Mouse (Mus musculus): ENCODE results near the gene Actl6a.
"Not testable (repeated sequence)": the region's sequence is repeated elsewhere in the genome, so short reads cannot be mapped to it uniquely, and the experiment has no call there.

Gene Actl6a

DNA sequence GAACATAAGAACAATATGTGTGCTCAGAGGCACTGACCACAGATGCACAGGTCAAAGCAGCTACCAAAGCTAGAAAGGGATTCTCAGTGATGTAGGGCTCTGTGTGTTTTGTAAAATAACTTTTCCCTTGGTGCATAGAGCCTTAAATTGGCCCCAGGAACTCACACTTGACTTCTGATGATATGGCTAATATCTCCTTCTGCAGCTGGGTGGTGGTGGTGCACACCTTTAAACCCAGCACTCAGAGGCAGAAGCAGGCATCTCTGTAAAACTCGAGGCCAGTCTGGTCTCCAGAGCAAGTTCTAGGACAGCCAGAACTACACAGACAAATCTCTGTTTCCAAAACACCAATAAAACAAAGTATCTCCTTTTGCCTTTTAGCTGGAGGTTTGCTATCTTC lies 15.2 kb upstream of the Actl6a start:
- in situ Hi-C loops (cut with MboI; ENCODE audit: low pct_unique_long_range_greater_than_20kb in 1 of 2, low sequenced_read_pairs in 2 of 2, unreplicated experiment in 1 of 2) = loop anchor here in 1 of 2 experiments (10.0 kb wide), 1 partner anchor 86 kb away; no protein-coding TSS in a partner anchor

DNA sequence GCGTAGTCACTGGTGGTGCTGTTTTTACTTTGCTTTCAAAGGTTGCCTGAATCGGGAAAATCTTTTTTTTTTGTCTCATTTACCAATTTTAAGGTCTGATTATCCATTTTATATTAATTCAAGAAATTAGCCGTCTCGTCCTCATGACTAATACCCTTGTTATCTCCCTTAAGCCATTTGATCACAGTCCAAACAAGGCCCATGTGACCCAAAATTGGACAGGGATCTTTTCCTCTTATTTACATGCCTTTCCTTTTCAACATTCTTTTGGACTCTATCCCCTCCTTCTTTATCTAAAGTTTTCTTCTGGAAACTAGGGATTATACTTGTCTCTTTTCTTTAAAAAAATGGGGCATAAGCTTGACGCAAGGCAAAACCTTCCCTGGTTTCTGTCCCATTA lies 14.3 kb upstream of the Actl6a start:
- in situ Hi-C loops (cut with MboI; ENCODE audit: low pct_unique_long_range_greater_than_20kb in 1 of 2, low sequenced_read_pairs in 2 of 2, unreplicated experiment in 1 of 2) = loop anchor here in 1 of 2 experiments (10.0 kb wide), 1 partner anchor 87 kb away; no protein-coding TSS in a partner anchor

DNA sequence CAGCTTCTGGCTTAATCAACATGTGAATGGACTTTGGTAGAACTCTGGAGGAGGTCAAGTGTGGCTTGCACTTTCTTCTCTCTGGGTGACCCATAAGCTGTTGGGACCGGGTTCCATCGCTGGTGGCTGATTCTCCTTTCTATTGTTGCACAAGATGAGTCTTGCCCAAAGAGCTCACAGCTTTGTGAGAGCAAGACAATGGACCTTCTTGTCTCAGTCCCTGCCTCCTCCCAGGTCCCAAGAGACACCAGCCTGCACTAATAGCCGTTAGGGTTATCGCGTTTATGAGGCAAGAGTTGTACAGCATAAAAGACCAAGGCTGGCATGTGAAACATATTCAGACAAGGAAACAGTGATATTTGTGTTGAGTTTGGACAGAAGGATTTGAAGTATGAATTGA lies 11.9 kb upstream of the Actl6a start:
- in situ Hi-C loops (cut with MboI; ENCODE audit: low pct_unique_long_range_greater_than_20kb in 1 of 2, low sequenced_read_pairs in 2 of 2, unreplicated experiment in 1 of 2) = loop anchor here in 1 of 2 experiments (10.0 kb wide), 1 partner anchor 89 kb away; no protein-coding TSS in a partner anchor

DNA sequence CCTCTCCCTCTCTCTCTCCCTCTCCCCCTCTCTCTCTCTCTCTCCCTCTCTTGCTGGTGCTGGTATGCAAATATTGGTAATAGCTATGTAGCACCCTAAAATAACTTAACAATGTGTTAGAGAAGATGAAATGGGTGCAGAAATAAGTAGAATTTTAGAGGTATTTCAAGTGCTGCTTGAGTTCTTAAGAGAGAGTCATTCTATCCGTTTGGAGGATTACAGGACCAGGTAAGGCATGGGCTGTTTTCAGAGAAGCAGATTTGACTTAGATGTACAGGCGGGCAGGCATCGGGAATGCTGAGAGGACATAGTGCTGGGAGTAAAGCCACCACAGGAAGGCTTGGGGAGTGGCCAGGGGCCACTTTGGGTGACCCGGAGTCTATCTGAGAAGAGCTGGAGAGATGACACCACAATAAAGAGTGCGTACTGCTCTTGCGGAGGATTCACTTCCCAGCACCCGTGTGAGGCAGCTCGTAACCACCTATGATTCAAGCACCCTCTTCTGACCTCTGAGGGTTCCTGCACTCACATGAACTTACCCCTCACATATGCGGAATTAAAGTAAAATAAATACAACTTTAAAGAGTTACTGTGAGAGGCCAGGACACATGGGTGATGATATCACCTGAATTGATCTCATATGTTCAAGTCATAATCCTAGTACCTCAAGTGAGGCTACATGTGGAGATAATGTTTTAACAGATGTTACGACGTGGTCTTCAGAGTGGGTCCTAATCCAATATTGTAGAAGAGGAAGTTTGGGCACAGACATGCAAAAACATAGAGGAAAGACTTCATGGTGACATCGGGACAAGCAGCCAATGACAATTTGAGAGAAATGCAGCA lies 11.1 kb upstream of the Actl6a start:
- in situ Hi-C loops (cut with MboI; ENCODE audit: low pct_unique_long_range_greater_than_20kb in 1 of 2, low sequenced_read_pairs in 2 of 2, unreplicated experiment in 1 of 2) = loop anchor here (5.0 to 10.0 kb wide), 2 partner anchors 88 to 90 kb away; no protein-coding TSS in a partner anchor

DNA sequence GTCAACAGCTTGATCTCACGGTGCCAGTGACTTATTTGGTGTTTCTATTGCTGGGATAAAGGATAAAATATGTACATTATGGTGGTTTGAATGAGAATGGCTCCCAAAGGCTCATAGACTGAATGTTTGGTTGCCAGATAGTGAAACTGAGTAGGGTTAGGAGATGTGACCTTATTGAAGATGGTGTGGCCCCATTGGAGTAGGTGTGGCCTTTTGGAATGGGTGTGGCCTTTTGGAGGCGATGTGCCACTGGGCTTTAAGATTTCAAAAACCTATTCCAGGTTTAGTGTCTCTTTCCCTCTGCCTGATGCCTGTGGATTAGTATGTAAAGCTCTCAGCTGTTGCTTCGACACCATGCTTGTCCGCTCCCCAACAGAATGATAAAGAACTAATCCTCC lies 10.5 kb upstream of the Actl6a start:
- in situ Hi-C loops (cut with MboI; ENCODE audit: low pct_unique_long_range_greater_than_20kb in 1 of 2, low sequenced_read_pairs in 2 of 2, unreplicated experiment in 1 of 2) = loop anchor here (5.0 to 10.0 kb wide), 2 partner anchors 88 to 91 kb away; no protein-coding TSS in a partner anchor

DNA sequence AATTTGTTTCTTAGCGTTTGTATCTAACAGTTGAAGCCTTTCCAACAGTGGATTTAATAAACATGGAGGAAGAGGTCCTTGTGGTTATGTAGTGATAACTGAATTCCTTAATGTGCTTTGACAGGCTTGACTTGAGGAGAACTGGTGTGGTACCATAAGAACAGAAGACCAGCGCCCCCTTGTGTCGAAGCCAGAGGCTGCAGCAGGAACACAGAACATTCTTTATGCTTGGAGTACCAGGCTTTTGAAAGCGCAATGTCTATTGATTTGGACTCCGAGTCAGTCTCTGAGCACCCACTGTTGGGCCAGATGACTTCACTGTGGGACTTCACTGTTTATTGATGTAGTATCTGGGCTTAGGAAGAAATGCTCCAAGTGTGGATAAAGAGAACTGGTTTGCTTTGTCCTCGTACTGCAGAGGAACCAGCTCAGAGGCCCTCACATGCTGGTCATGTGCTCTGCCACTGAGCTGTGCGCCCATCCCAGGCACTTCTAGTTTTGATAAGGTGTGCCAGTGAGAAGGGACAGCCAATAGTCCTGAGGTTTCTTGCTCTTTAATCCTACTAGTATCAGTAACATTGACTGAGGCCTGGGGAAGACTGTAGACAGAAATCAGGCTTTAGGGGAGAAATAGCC lies 7.8 kb upstream of the Actl6a start:
- in situ Hi-C loops (cut with MboI; ENCODE audit: low pct_unique_long_range_greater_than_20kb in 1 of 2, low sequenced_read_pairs in 2 of 2, unreplicated experiment in 1 of 2) = loop anchor here (5.0 to 10.0 kb wide), 2 partner anchors 91 to 94 kb away; no protein-coding TSS in a partner anchor

DNA sequence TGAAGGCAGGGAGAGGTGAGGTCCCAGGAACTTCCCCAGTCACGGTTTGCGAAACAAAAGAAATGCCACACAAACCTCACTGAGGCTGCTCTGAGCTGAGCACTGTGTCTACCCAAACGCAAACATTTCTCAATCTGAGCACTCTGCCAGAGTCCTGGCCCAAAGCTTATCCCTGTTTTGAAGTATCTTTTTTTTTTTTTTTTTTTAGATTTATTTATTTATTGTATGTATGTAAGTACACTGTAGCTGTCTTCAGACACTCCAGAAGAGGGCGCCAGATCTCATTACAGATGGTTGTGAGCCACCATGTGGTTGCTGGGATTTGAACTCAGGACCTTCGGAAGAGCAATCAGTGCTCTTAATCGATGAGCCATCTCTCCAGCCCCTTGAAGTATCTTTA lies 2.1 kb upstream of the Actl6a start:
- in situ Hi-C loops (cut with MboI; ENCODE audit: low pct_unique_long_range_greater_than_20kb in 1 of 2, low sequenced_read_pairs in 2 of 2, unreplicated experiment in 1 of 2) = not testable (repeated sequence)

DNA sequence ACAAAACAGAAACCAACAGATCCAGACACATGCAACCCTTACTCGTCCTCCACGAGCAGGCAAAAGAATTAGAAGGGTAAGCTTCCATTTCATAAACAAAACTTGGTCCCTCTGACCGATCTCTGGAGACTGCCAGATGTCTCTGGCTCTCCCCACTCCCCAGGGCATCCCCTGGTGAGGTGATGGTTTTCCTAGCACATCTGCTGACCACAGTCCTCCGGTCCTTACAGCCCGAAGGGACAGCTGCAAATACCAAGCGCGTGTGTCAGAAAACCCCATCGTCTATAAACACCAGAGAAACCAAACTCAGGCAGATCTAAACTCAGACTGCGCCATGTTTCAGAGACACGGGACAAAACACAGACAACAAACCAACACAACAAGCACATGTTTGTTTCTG lies 1.5 kb upstream of the Actl6a start:
- in situ Hi-C loops (cut with MboI; ENCODE audit: low pct_unique_long_range_greater_than_20kb in 1 of 2, low sequenced_read_pairs in 2 of 2, unreplicated experiment in 1 of 2) = not testable (repeated sequence)

DNA sequence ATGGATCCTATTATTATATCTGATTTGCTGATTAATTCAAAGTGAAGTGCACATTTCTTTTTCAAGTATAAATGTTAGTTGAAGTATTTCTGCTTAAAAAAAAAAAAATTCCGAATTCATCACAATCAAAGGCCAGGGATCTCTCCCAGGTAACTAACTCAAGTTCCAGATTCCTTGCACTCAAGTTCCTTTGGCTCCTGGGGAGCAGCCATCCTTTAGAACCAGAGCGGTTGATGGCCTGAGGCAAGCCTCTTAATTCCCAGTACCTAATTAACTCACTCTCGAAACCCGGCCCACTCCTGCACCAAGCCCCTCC lies 1.9 kb downstream of the Actl6a start:
- in situ Hi-C loops (cut with MboI; ENCODE audit: low pct_unique_long_range_greater_than_20kb in 1 of 2, low sequenced_read_pairs in 2 of 2, unreplicated experiment in 1 of 2) = no loop called here

DNA sequence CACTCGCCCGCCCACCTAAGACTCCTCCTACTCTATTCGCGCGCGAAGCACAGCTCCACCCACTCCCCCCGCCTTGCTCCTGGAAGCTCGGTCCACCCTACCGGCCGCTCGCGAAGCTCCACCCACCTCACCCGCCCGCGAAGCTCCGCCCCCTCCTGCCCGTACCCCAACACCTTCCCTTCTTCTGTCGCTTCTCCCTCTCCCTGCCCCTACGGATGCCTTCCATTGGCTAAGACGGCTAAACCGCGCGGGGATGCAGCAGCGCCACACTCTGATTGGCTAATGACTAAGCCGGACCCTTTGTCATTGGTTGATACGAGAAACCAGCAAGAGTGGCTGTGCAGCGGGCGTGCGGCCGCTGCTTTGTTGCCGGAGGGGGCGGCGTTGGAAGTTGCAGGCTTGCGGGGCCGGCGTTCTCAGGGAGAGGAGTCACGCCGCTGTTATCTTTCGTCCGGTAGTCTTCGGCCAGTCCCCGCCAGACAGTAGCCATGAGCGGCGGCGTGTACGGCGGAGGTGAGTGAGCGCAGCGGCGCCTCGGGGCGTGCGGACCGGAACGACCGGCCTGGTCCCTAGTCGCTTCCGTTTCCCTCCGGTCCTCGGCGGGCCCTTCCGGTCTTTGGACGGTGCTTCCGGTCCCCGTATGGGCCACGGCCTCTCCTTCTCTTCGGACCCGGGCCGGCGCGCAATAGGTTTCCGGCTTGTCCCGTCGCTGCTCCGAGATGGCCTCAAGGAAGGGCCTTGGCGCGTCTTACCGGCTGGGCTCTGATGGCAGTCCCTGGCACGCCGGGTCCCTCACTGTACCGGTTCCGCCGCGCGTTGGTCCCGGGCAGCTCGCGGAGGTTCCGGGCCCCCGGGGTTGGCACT lies 2.5 kb downstream of the Actl6a start:
- in situ Hi-C loops (cut with MboI; ENCODE audit: low pct_unique_long_range_greater_than_20kb in 1 of 2, low sequenced_read_pairs in 2 of 2, unreplicated experiment in 1 of 2) = no loop called here

DNA sequence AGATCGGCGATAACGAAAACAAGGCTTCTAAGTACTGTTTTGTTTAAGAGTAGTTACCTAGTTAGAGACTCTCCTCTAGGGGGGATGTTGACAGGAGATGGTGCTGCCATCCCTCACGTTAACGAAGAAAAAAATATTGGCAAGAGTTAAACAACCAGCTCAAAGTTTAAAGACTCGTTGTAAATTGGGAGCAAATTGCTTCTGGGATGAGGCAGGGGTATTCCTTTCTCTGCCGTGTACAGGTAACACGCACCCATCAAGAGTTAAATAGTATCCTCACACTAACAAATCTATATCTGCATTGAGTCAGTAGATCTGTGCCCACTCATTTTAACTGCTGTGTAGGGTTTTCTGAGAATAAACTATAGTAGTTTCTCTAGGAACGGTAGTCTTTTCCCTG lies 3.3 kb downstream of the Actl6a start:
- in situ Hi-C loops (cut with MboI; ENCODE audit: low pct_unique_long_range_greater_than_20kb in 1 of 2, low sequenced_read_pairs in 2 of 2, unreplicated experiment in 1 of 2) = no loop called here

DNA sequence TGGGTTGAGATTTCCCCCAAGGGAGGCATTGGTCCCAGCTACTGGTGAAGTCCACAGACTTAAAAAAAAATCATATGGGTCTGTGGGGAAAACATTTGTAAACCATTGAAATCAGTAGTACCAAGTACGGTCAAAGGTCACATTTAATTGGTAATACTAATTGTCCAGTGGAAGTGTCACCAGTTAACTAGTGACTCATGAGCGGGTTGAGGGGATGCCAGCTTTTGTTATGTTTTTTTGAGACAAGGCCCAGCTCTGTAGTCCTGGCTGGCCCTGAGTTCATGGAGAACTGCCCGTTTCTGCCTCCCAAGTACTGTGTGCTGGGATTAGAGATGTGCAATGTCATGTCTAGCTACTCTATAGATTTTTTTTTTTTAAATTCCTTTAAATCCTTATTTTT lies 7.6 kb downstream of the Actl6a start:
- in situ Hi-C loops (cut with MboI; ENCODE audit: low pct_unique_long_range_greater_than_20kb in 1 of 2, low sequenced_read_pairs in 2 of 2, unreplicated experiment in 1 of 2) = no loop called here

DNA sequence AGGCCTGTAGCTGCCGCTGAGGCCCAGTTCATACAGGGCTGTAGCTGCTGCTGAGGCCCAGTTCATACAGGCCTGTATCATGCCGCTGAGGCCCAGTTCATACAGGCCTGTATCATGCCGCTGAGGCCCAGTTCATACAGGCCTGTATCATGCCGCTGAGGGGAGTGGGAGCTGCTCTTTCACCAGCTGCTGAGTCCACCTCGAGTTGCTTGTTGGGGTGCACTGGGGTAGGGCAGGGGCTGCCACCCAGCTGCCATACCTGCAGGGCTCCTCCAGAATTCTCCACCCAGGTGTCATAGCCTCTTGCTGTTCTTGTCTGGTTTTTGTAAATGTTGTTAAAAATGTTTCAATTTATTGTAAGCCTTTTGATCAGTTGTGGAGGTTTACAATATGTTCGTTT lies 11.3 kb downstream of the Actl6a start:
- in situ Hi-C loops (cut with MboI; ENCODE audit: low pct_unique_long_range_greater_than_20kb in 1 of 2, low sequenced_read_pairs in 2 of 2, unreplicated experiment in 1 of 2) = not testable (repeated sequence)

DNA sequence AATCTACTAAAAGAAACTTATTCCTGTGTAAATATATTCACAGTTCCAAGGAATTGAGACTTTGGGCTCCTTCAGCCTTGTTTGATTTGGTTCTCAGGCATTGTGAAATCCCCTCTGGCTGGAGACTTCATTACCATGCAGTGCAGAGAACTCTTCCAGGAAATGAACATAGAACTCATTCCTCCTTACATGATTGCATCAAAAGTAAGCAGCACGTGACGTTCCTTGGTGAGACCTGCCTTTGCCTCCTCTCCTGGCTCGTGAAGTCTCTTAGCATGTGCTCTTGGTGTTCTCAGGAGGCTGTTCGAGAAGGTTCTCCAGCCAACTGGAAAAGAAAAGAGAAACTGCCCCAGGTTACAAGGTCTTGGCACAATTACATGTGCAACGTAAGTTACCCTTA lies 12.2 kb downstream of the Actl6a start:
- in situ Hi-C loops (cut with MboI; ENCODE audit: low pct_unique_long_range_greater_than_20kb in 1 of 2, low sequenced_read_pairs in 2 of 2, unreplicated experiment in 1 of 2) = no loop called here

DNA sequence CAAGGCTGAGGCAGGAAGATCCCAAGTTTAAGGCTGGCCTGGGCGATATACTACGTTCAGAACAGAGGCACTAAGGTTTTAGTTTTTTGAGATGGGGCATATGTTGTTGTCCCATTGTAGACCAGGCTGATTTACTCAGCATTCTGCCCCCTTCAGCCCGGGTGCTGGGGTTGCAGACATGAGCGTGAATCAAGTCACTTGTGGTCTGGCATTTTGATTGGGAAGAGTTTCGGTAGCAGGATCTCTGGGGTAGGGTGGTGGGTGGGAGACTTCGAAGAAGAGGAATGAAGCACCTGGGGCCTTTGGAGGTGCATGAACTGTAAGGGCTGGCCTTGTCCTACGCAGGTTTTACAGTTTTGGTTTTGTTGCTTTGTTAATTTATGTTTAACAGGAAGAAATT lies 18.1 kb downstream of the Actl6a start:
- in situ Hi-C loops (cut with MboI; ENCODE audit: low pct_unique_long_range_greater_than_20kb in 1 of 2, low sequenced_read_pairs in 2 of 2, unreplicated experiment in 1 of 2) = no loop called here

DNA sequence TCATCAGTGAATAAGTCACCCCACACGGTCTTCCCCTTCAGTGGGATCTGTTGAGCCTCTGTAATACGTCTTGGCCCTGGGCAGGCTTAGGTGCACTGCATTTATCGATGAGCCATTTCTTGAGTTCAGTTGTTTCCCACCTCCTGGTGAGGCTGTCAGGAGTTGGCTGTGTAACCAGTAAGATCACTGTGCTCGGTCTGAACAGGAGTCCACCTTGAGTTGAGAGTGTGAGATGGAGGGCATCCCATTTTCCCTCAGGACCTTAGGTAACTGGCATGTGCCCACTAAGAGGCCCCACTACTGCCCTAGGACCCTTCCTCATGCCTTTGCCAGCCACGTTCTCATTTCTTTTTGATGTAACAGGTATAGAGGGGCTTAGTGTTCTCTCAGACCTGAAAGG lies 19.9 kb downstream of the Actl6a start:
- in situ Hi-C loops (cut with MboI; ENCODE audit: low pct_unique_long_range_greater_than_20kb in 1 of 2, low sequenced_read_pairs in 2 of 2, unreplicated experiment in 1 of 2) = no loop called here

DNA sequence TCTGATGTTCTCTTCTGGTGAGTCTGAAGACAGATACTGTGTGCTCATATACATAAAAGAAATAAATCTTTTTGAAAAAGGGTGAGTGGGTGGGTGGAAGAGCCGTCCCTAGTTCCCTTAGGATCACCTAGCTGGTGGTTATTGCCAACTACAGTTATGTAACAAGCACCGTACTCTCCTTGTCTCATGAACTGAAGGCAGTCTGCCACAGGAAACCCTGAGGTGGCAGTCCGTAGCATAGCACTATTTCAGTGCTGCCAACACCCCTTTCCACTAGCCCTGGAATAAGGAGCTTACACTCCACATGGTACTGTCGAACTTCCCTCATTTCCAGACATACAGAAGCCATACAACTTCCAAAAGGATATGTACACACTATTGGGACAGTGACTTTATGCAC lies 21.8 kb downstream of the Actl6a start:
- in situ Hi-C loops (cut with MboI; ENCODE audit: low pct_unique_long_range_greater_than_20kb in 1 of 2, low sequenced_read_pairs in 2 of 2, unreplicated experiment in 1 of 2) = no loop called here

DNA sequence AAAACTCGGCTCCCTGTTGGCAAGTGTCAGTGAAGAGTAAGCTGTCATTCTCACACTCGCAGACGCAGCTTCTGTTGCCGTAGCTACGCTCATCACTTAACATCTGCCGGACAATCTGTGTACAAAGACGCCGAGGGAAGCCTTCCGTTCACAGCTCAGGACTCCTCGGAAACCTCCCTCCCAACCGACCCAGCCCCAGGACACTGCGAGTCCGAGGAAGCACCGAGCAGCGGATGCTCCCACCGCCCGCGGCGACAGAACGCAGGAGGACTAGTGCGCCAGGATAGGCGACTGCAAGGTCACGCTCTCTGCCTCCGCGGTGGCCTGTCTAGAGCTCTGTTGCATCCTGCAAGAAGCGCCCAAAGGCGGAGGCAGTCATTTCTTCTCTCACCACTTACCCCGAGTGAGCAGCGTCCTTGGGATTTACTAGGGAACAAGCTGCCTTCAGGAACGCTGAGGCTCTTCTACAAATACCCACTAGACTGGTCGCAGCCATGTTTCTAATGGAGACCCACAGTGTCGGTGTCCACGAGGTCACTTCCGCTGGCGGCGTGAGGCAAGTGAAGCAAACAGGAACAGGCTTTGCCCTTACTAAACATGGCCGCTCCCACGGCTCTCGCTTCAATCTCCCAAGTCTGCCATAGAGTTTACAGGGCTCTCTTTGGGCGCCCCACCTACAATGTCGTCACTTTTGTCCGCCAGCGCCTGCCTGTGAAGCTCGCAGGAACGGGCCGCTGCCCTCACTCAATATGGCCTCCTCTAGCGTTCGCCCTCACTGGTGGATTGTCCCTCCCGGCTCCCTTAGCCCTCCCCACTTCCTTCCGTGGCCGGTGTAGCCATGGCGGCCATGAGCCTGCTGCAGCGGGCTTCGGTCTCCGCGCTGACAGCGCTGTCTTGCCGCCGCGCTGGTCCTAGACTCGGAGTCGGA lies 30.4 kb downstream of the Actl6a start, which contains the start of gene Ndufb5:
Ndufb5 (plus strand) TSS at position 747 of the 928 bp plus-strand sequence.
- in situ Hi-C loops (cut with MboI; ENCODE audit: low pct_unique_long_range_greater_than_20kb in 1 of 2, low sequenced_read_pairs in 2 of 2, unreplicated experiment in 1 of 2) = no loop called here

All from mouse embryonic stem cell (cell line).